Mouse (Mus musculus): ENCODE data around the gene Ncbp2.

The Ncbp2 gene

DNA sequence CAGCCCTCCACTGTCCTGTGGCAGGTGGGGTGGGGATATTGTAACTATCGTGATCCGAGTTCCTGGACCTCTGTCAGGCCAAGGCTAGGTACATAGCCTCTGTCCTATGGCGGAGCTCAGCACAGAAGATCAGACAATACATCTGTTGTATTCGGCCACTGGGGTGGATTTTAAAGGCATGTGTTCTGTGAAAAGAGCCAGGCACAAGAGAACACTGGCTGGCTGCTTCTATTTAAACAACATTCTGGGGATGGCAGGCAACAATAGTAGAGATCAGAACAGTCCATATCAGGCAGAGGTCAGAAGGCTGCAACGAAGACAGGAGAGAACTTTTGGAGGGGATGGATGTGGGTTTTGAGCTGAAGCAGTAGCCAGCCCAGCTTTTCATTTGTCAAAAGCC is 16.1 kb upstream of the Ncbp2 start:
- H3K36me3 ChIP-seq (ENCODE audit: insufficient read depth, low read length), result no peaks in the 10 kb centered on the region
- H3K9me3 ChIP-seq (ENCODE audit: low read length), result no peaks in the 10 kb centered on the region
- peaks cover 76% of the 10 kb centered on the region for H3K4me1 ChIP-seq (replicated peaks; ENCODE audit: low read depth, low read length)
- H3K4me3 ChIP-seq (replicated peaks; ENCODE audit: low read length), result peak overlapping the region; percentile 29; the same call in 1 of the 2 replicates
- peaks cover 61% of the 10 kb centered on the region for H3K27me3 ChIP-seq (ENCODE audit: insufficient read depth, low read length)
- no peak for TF ChIP-seq CTCF (conservative IDR thresholded peaks at IDR 0.05; ENCODE audit: low read length)

DNA sequence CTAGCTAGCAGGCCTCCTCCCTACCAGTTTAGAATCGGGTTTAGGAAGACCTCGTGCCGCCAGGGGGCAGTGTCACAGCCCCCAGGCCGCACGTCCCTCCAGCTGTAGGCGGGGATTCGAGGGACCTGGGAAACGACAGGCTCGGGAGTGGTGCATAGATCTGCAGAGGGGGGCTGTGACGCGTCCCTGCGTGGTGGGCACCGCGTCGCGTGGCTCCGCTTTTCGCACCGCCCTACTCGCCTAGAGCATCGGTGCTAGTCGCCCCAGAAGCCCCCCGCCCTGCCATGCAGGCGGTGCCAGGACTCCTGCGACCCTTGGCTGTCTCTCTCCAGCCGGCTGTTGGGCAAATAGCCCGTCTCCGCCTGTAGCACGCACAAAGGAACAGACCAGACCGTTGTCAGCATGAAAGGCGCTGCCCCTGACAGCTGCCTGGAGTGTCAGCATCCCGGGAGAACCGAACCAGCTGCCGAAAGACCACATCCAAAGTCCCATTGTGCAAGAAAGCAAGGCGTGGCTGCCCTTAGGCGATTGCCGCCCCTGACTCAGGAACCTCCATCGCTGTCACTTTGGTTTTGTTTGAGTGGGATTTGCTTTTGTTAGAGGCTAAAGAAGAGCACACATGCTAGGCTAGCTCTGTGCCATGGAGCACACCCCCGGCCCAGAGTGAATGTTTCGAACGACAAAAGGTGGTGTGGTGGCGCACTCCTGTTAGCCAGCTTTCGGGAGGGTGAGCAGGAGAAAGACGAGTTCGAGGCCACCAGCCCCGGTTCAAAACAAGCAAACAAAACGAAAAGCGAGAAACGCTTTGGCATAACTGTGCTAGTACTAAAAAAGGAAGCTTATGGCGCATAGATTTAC is 15.2 kb upstream of the Ncbp2 start:
- peak overlapping the region; percentile 83 for H3K4me3 ChIP-seq (replicated peaks; ENCODE audit: low read length)
- H3K27me3 ChIP-seq (ENCODE audit: insufficient read depth, low read length), result peaks cover 61% of the 10 kb centered on the region
- H3K9me3 ChIP-seq (ENCODE audit: low read length), result no peaks in the 10 kb centered on the region
- TF ChIP-seq CTCF (conservative IDR thresholded peaks at IDR 0.05; ENCODE audit: low read length), result peak; percentile 83
- TF ChIP-seq POU5F1 (IDR thresholded peaks at IDR 0.05; ENCODE audit: borderline replicate concordance, low read length), result no peak
- TF ChIP-seq NANOG (IDR thresholded peaks at IDR 0.05; ENCODE audit: borderline replicate concordance, low read length), result no peak
- H3K4me1 ChIP-seq (replicated peaks; ENCODE audit: low read depth, low read length), result peaks cover 72% of the 10 kb centered on the region
- H3K36me3 ChIP-seq (ENCODE audit: insufficient read depth, low read length), result no peaks in the 10 kb centered on the region

DNA sequence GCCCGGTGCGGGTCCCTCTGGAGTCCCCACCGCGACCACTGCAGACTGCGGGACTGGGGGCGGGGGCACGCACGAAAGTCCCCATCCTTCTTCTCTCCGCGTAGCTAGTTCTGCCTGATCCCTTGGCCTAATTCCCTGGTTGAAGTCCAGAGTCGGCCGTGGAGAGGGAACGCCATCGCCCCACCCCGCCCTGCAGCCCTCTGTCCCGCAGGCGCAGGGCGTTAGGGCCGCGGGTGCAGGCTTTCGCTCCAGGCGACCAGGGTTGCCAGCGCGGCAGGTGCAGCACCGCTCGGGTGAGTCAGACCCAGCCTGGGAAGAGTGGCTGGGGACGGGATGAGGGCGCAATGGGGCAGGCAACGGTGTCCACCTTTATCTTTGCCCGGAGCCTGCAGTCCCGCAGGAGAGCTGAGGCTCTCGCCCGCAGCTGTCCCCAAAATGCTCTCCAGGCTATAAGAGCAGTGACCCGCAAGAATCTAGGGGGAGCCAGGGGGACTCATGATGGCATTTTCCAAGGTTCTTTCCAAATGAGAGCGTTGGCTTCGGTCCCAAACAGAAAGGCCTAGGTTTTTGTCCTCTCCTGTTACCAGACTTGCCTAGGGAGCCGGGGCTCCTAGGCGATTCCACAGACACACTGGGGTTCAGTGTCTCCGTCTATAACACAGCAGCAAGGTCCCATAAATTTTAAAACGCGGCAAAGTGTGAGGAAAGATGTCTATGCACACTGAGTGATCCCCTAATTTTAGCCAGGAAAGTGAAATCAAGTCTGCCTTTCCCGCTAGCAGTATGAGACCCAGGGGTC is 14.4 kb upstream of the Ncbp2 start, which contains the start of gene Pigz:
Pigz (plus strand) TSS at position 101 of the 799 bp plus-strand sequence.
- Histone ChIP-seq H3K27me3 (ENCODE audit: insufficient read depth, low read length) (peaks cover 61% of the 10 kb centered on the region), H3K9me3 (ENCODE audit: low read length) (no peaks in the 10 kb centered on the region), H3K4me3 (replicated peaks; ENCODE audit: low read length) (peak within 1 kb of the TSS; percentile 83), H3K4me1 (replicated peaks; ENCODE audit: low read depth, low read length) (peaks cover 65% of the 10 kb centered on the region), H3K36me3 (ENCODE audit: insufficient read depth, low read length) (no peaks in the 10 kb centered on the region)
- TF ChIP-seq CTCF (conservative IDR thresholded peaks at IDR 0.05; ENCODE audit: low read length), result no peak
- TF ChIP-seq POU5F1 (IDR thresholded peaks at IDR 0.05; ENCODE audit: borderline replicate concordance, low read length), result no peak
- no peak for TF ChIP-seq NANOG (IDR thresholded peaks at IDR 0.05; ENCODE audit: borderline replicate concordance, low read length)

- Histone ChIP-seq H3K4me1 (replicated peaks; ENCODE audit: low read depth, low read length) (peaks cover 61% of the 10 kb centered on the region), H3K4me3 (replicated peaks; ENCODE audit: low read length) (0 out of 2 replicates have a peak overlapping the region, but pooled peaks have one; percentile 23), H3K9me3 (ENCODE audit: low read length) (no peaks in the 10 kb centered on the region), H3K36me3 (ENCODE audit: insufficient read depth, low read length) (no peaks in the 10 kb centered on the region), H3K27me3 (ENCODE audit: insufficient read depth, low read length) (peaks cover 61% of the 10 kb centered on the region)
- no peak for TF ChIP-seq POU5F1 (IDR thresholded peaks at IDR 0.05; ENCODE audit: borderline replicate concordance, low read length)
- TF ChIP-seq CTCF (conservative IDR thresholded peaks at IDR 0.05; ENCODE audit: low read length), result no peak
- TF ChIP-seq NANOG (IDR thresholded peaks at IDR 0.05; ENCODE audit: borderline replicate concordance, low read length), result no peak
Observed at GRCm38 (mm10) chr16:31934550-31935010, 13.7 kb upstream of the Ncbp2 start.

GRCm38 (mm10) chr16:31935091-31935979 is 13.0 kb upstream of the Ncbp2 start:
- peaks cover 63% of the 10 kb centered on the region for H3K4me1 ChIP-seq (replicated peaks; ENCODE audit: low read depth, low read length)
- TF ChIP-seq NANOG (IDR thresholded peaks at IDR 0.05; ENCODE audit: borderline replicate concordance, low read length) (no peak), CTCF (conservative IDR thresholded peaks at IDR 0.05; ENCODE audit: low read length) (no peak), POU5F1 (IDR thresholded peaks at IDR 0.05; ENCODE audit: borderline replicate concordance, low read length) (no peak)
- H3K9me3 ChIP-seq (ENCODE audit: low read length), result no peaks in the 10 kb centered on the region
- H3K27me3 ChIP-seq (ENCODE audit: insufficient read depth, low read length), result peaks cover 53% of the 10 kb centered on the region
- no peaks in the 10 kb centered on the region for H3K36me3 ChIP-seq (ENCODE audit: insufficient read depth, low read length)
- H3K4me3 ChIP-seq (replicated peaks; ENCODE audit: low read length), result peak overlapping the region; percentile 67

- Histone ChIP-seq H3K36me3 (ENCODE audit: insufficient read depth, low read length) (no peaks in the 10 kb centered on the region), H3K9me3 (ENCODE audit: low read length) (no peaks in the 10 kb centered on the region), H3K27me3 (ENCODE audit: insufficient read depth, low read length) (peaks cover 46% of the 10 kb centered on the region), H3K4me3 (replicated peaks; ENCODE audit: low read length) (no peak overlapping the region), H3K4me1 (replicated peaks; ENCODE audit: low read depth, low read length) (peaks cover 60% of the 10 kb centered on the region)
- TF ChIP-seq CTCF (conservative IDR thresholded peaks at IDR 0.05; ENCODE audit: low read length) (peak; percentile 35), NANOG (IDR thresholded peaks at IDR 0.05; ENCODE audit: borderline replicate concordance, low read length) (no peak)
Observed at GRCm38 (mm10) chr16:31936568-31936967, 11.7 kb upstream of the Ncbp2 start.

DNA sequence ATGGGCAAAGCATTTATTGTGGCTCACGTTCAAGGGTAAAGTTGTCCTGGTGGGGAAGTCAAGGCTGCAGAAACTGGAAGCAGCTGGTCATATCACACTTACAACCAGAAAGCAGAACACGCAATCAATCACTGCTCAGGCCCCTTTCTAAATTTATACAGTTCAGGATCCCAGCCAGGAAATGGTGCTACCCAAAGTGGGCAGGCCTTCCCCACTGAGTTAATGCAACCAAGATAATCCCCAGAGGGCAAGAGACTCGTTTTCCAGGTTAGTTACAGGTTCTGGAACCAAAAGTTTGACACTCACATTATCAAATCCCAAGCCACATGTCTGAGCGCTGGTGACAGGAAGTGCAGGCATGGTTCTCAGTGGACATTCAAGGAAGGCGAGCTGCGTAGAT is 9.5 kb upstream of the Ncbp2 start:
- Histone ChIP-seq H3K9me3 (ENCODE audit: low read length) (no peaks in the 10 kb centered on the region), H3K4me3 (replicated peaks; ENCODE audit: low read length) (no peak overlapping the region), H3K27me3 (ENCODE audit: insufficient read depth, low read length) (peaks cover 26% of the 10 kb centered on the region), H3K36me3 (ENCODE audit: insufficient read depth, low read length) (no peaks in the 10 kb centered on the region), H3K4me1 (replicated peaks; ENCODE audit: low read depth, low read length) (peaks cover 44% of the 10 kb centered on the region)
- TF ChIP-seq NANOG (IDR thresholded peaks at IDR 0.05; ENCODE audit: borderline replicate concordance, low read length) (no peak), CTCF (conservative IDR thresholded peaks at IDR 0.05; ENCODE audit: low read length) (no peak), POU5F1 (IDR thresholded peaks at IDR 0.05; ENCODE audit: borderline replicate concordance, low read length) (no peak)

Measured in E14TG2a.4 (cell line).